Mouse (Mus musculus) embryonic facial prominence, embryonic 13.5 days (tissue): Measurements from ENCODE around the gene Tmem232. TPM values are rescaled to one million over a fixed set of nuclear protein-coding genes. Genes with fewer than 3 reads are reported as not detected.

ENCODE experiments used
- microRNA-seq: library from miRNA; unstranded; fragments of <30 nt; microRNA quantifications from one replicate; pipeline ENCODE4, GENCODE M21; 2016
- polyA plus RNA-seq: library from polyadenylated mRNA; unstranded; fragments of >200 nt; fragmentation: Nextera tagmentation; extraction: Ambion mirVana; gene quantifications from 2 replicates; pipeline ENCODE4 v1.2.1, GENCODE M21; 2015

Gene Tmem232
- polyA plus RNA-seq, 1 experiment from 2014 or later: 0.25 TPM

Small RNA genes within 50 kb of the gene (microRNA-seq; reads per million reads assigned to microRNA genes)
- gene Gm25731: not detected

Other genes starting within 250 kb of the Tmem232 start
- 187 and 192 TPM in 2 replicates for gene Vapa, start 72.8 kb upstream of the Tmem232 start, polyA plus RNA-seq
- 0.29 TPM in 1 of 2 replicates, not detected in the other for gene Txndc2, start 101.4 kb upstream of the Tmem232 start, polyA plus RNA-seq
- gene Rab31, start 232.0 kb upstream of the Tmem232 start, polyA plus RNA-seq: 59.8 and 61.2 TPM in 2 replicates
- gene Ppp4r1, start 241.8 kb upstream of the Tmem232 start, polyA plus RNA-seq: 44.1 and 46.7 TPM in 2 replicates